In genomic region chr14:15746629-15747238, GRCm38 (mm10) we compare ENCODE assay signal across 18 mouse cellular contexts.
DNase-seq lines count a peak whose midpoint lies in the region; ATAC-seq and TF ChIP-seq lines count a peak whose summit lies in the region.
"Had no signal": no experiment of that assay in that cellular context is flagged by ENCODE, and none has a peak within 500 bp of the region (broad histone marks: within the 10 kb centered on the region; RNA-seq: fewer than 3 reads in every experiment).

No protein-coding gene starts in this region.

- H3K9me3 ChIP-seq in midbrain, postnatal 0 days (ENCODE audit: low read length), result no peaks in the 10 kb centered on the region
- no peaks in the 10 kb centered on the region for H3K9me3 ChIP-seq in midbrain, embryonic 15.5 days
- H3K9me3 ChIP-seq: intestine, embryonic 15.5 days; limb, embryonic 15.5 days; midbrain, embryonic 13.5 days; neural tube, embryonic 13.5 days had no signal

- no peaks in the 10 kb centered on the region for H3K27me3 ChIP-seq in midbrain, postnatal 0 days (ENCODE audit: insufficient read depth, low read length)
- H3K27me3 ChIP-seq in midbrain, embryonic 15.5 days (replicated peaks), result no peaks in the 10 kb centered on the region
- H3K27me3 ChIP-seq: intestine, embryonic 15.5 days; limb, embryonic 15.5 days; midbrain, embryonic 13.5 days; neural tube, embryonic 13.5 days had no signal

- peak; percentile 34 for DNase-seq in midbrain, postnatal 0 days (ENCODE audit: low spot score)
- DNase-seq in T-cell, adult 2 months (ENCODE audit: low spot score), result peak; percentile 65
- peak; percentile 63 for DNase-seq in thymus, postnatal 25 days
- no peak for DNase-seq in embryo, embryonic 10 days (ENCODE audit: low spot score)
- no peak for DNase-seq in layer of hippocampus, adult 2 months (ENCODE audit: low spot score in 2 of 2)
- DNase-seq in urinary bladder, postnatal 36 days (ENCODE audit: low spot score in 2 of 2), result no peak
- DNase-seq: adrenal gland, postnatal 14 days; heart, postnatal 14 days; kidney, postnatal 36 days; right cerebral cortex, adult 18-20 months had no signal

- no peaks in the 10 kb centered on the region for H3K4me1 ChIP-seq in midbrain, postnatal 0 days (ENCODE audit: insufficient read depth, low read length)
- no peaks in the 10 kb centered on the region for H3K4me1 ChIP-seq in midbrain, embryonic 15.5 days
- H3K4me1 ChIP-seq: intestine, embryonic 15.5 days; limb, embryonic 15.5 days; midbrain, embryonic 13.5 days; neural tube, embryonic 13.5 days had no signal

- no peak overlapping the region for H3K4me2 ChIP-seq in midbrain, postnatal 0 days (ENCODE audit: low read depth, low read length, poor library complexity, severe bottlenecking)
- H3K4me2 ChIP-seq in midbrain, embryonic 15.5 days, result no peak overlapping the region
- H3K4me2 ChIP-seq: intestine, embryonic 15.5 days; limb, embryonic 15.5 days; midbrain, embryonic 13.5 days; neural tube, embryonic 13.5 days had no signal

- no peak overlapping the region for H3K4me3 ChIP-seq in midbrain, postnatal 0 days (ENCODE audit: low read depth, low read length)
- no peak overlapping the region for H3K4me3 ChIP-seq in midbrain, embryonic 15.5 days
- H3K4me3 ChIP-seq in layer of hippocampus, adult 2 months, result no peak overlapping the region
- H3K4me3 ChIP-seq: intestine, embryonic 15.5 days; left cerebral cortex, adult 2 months; limb, embryonic 15.5 days; midbrain, embryonic 13.5 days; neural tube, embryonic 13.5 days had no signal

- no peak for TF ChIP-seq CTCF in midbrain, postnatal 0 days (IDR thresholded peaks at IDR 0.05)
- TF ChIP-seq CTCF in layer of hippocampus, adult 2 months (conservative IDR thresholded peaks at IDR 0.05), result no peak

- H3K9ac ChIP-seq in midbrain, postnatal 0 days (replicated peaks; ENCODE audit: low read length, poor library complexity, severe bottlenecking), result no peak overlapping the region
- no peak overlapping the region for H3K9ac ChIP-seq in midbrain, embryonic 15.5 days
- H3K9ac ChIP-seq: intestine, embryonic 15.5 days; limb, embryonic 15.5 days; midbrain, embryonic 13.5 days; neural tube, embryonic 13.5 days had no signal

- 58% methylated on average over 5 of the region's 5 CpGs for WGBS in midbrain, postnatal 0 days
- WGBS in midbrain, embryonic 15.5 days, result 72% methylated on average over 5 of the region's 5 CpGs

- no peaks in the 10 kb centered on the region for H3K36me3 ChIP-seq in midbrain, postnatal 0 days (ENCODE audit: insufficient read depth, low read length)
- no peaks in the 10 kb centered on the region for H3K36me3 ChIP-seq in midbrain, embryonic 15.5 days (replicated peaks)
- H3K36me3 ChIP-seq: intestine, embryonic 15.5 days; limb, embryonic 15.5 days; midbrain, embryonic 13.5 days; neural tube, embryonic 13.5 days had no signal

- ATAC-seq in midbrain, postnatal 0 days (ENCODE audit: low FRiP score), result no peak
- ATAC-seq in midbrain, embryonic 15.5 days (replicated peaks), result no peak
- ATAC-seq in megakaryocyte, adult 5-6 weeks (ENCODE audit: poor library complexity, severe bottlenecking), result peak; percentile 80
- ATAC-seq: intestine, embryonic 15.5 days; lung, postnatal 0 days; midbrain, embryonic 13.5 days had no signal

- no peak overlapping the region for H3K27ac ChIP-seq in midbrain, postnatal 0 days (ENCODE audit: low read depth, low read length)
- no peak overlapping the region for H3K27ac ChIP-seq in midbrain, embryonic 15.5 days
- H3K27ac ChIP-seq in layer of hippocampus, adult 2 months, result no peak overlapping the region
- H3K27ac ChIP-seq: intestine, embryonic 15.5 days; left cerebral cortex, adult 2 months; limb, embryonic 15.5 days; midbrain, embryonic 13.5 days; neural tube, embryonic 13.5 days had no signal

Comparison
In these comparisons a context has a peak if more than half of its experiments do, and no peak if none do; other contexts are left out.
1. DNase-seq: peak in midbrain, postnatal 0 days (single experiment), T-cell, adult 2 months (single experiment) and thymus, postnatal 25 days (single experiment); none in embryo, embryonic 10 days (single experiment), layer of hippocampus, adult 2 months (0 of 2) and urinary bladder, postnatal 36 days (0 of 2).